Mouse (Mus musculus) heart, postnatal 0 days (tissue): ENCODE results near the gene Txndc15.

Experiments
- CTCF ChIP-seq: IDR thresholded peaks from 2 replicates; pipeline ENCODE4 v1.5.1; 2016; ENCODE audit warnings: antibody characterized with exemption, control low read depth, low read depth
- EP300 ChIP-seq: IDR thresholded peaks from 2 replicates; pipeline ENCODE4 v1.6.1; 2016; ENCODE audit warnings: antibody characterized with exemption, low read depth

- no peak for TF ChIP-seq CTCF
- TF ChIP-seq EP300, result no peak
Measured at GRCm38 (mm10) chr13:55726598-55727119, 12.2 kb downstream of the Txndc15 start.
